Mouse (Mus musculus) hindbrain, embryonic 15.5 days (tissue): Measurements from ENCODE around the gene 4933424G06Rik. TPM values are rescaled to one million over a fixed set of nuclear protein-coding genes. Genes with fewer than 3 reads are reported as not detected.

Experiments
- ATAC-seq: fragments of 200-750 bp; cut with Nextera tagmentation; 2 replicates; pipeline ENCODE4 v1.8.0; 2017; ENCODE audit warnings: low read depth, moderate number of reproducible peaks, moderate TSS enrichment; ENCODE audit not compliant: low FRiP score
- H3K27ac ChIP-seq: fragments of 300-500 bp; sonication (generic); replicated peaks from 2 replicates; pipeline ENCODE4 v1.5.1; 2015; ENCODE audit warnings: mild to moderate bottlenecking, inconsistent platforms
- H3K27me3 ChIP-seq: fragments of 300-500 bp; sonication (generic); 2 replicates; pipeline ENCODE4 v1.6.1; 2015; ENCODE audit warnings: control low read depth, inconsistent platforms
- H3K36me3 ChIP-seq: fragments of 300-500 bp; sonication (generic); 2 replicates; pipeline ENCODE4 v1.6.1; 2015; ENCODE audit warnings: control low read depth, inconsistent platforms
- H3K4me1 ChIP-seq: fragments of 300-500 bp; sonication (generic); replicated peaks from 2 replicates; pipeline ENCODE4 v1.6.1; 2015; ENCODE audit warnings: control low read depth, inconsistent platforms
- H3K4me2 ChIP-seq: fragments of 300-500 bp; sonication (generic); 2 replicates; pipeline ENCODE4 v1.6.1; 2015; ENCODE audit warnings: moderate library complexity, mild to moderate bottlenecking, inconsistent platforms
- H3K4me3 ChIP-seq: fragments of 300-500 bp; sonication (generic); 2 replicates; pipeline ENCODE4 v1.5.1; 2015; ENCODE audit warnings: mild to moderate bottlenecking, inconsistent platforms
- H3K9ac ChIP-seq: fragments of 300-500 bp; sonication (generic); 2 replicates; pipeline ENCODE4 v1.6.1; 2015; ENCODE audit warnings: inconsistent platforms
- H3K9me3 ChIP-seq: fragments of 300-500 bp; sonication (generic); 2 replicates; pipeline ENCODE4 v1.6.1; 2016; ENCODE audit warnings: control low read depth, inconsistent platforms
- WGBS: fragments of 180-500 bp; shearing (Covaris S2); methylation state at CpG from one replicate; pipeline ENCODE4 v1.1.7; 2015; 5-methylcytosine and 5-hydroxymethylcytosine counted together
- polyA plus RNA-seq: library from polyadenylated mRNA; unstranded; fragments of >200 nt; fragmentation: Nextera tagmentation; extraction: Ambion mirVana; gene quantifications from 2 replicates; pipeline ENCODE4 v1.2.1, GENCODE M21; 2015

The 4933424G06Rik gene
- polyA plus RNA-seq, 1 experiment from 2014 or later = 0.64 TPM

- no peak overlapping the region for H3K4me3 ChIP-seq
- no peak overlapping the region for H3K4me2 ChIP-seq
- WGBS = 86% methylated on average over 18 of the region's 18 CpGs
- ATAC-seq = no peak
- no peak overlapping the region for H3K27ac ChIP-seq
- H3K36me3 ChIP-seq = no peaks in the 10 kb centered on the region
- no peaks in the 10 kb centered on the region for H3K27me3 ChIP-seq
- no peak overlapping the region for H3K9ac ChIP-seq
- H3K9me3 ChIP-seq = no peaks in the 10 kb centered on the region
- H3K4me1 ChIP-seq = no peaks in the 10 kb centered on the region
Observed at GRCm38 (mm10) chr1:36759076-36759475, 49.1 kb downstream of the 4933424G06Rik start.

- Histone ChIP-seq H3K27me3 (no peaks in the 10 kb centered on the region), H3K4me3 (no peak overlapping the region), H3K4me2 (no peak overlapping the region), H3K9me3 (no peaks in the 10 kb centered on the region), H3K27ac (no peak overlapping the region), H3K36me3 (no peaks in the 10 kb centered on the region), H3K9ac (no peak overlapping the region), H3K4me1 (no peaks in the 10 kb centered on the region)
- no peak for ATAC-seq
- 87% methylated on average over 9 of the region's 9 CpGs for WGBS
Observed at GRCm38 (mm10) chr1:36760401-36760800, 50.5 kb downstream of the 4933424G06Rik start.

GRCm38 (mm10) chr1:36761061-36761460 is 51.1 kb downstream of the 4933424G06Rik start:
- Histone ChIP-seq H3K27me3 (no peaks in the 10 kb centered on the region), H3K9ac (no peak overlapping the region), H3K4me3 (no peak overlapping the region), H3K36me3 (no peaks in the 10 kb centered on the region), H3K9me3 (no peaks in the 10 kb centered on the region), H3K4me2 (no peak overlapping the region), H3K27ac (no peak overlapping the region), H3K4me1 (no peaks in the 10 kb centered on the region)
- no peak for ATAC-seq
- 90% methylated on average over 8 of the region's 8 CpGs for WGBS

- Histone ChIP-seq H3K4me2 (no peak within 1 kb of the TSS), H3K9me3 (no peaks in the 10 kb centered on the region), H3K9ac (no peak within 1 kb of the TSS), H3K36me3 (no peaks in the 10 kb centered on the region), H3K4me1 (no peaks in the 10 kb centered on the region), H3K27ac (no peak within 1 kb of the TSS), H3K27me3 (no peaks in the 10 kb centered on the region), H3K4me3 (no peak within 1 kb of the TSS)
- no peak for ATAC-seq
- WGBS = 80% methylated on average over 11 of the region's 11 CpGs
Observed at GRCm38 (mm10) chr1:36761568-36761967, 51.6 kb downstream of the 4933424G06Rik start, which contains the start of gene Zap70. Gene Zap70 (plus strand): TSS chr1:36761798.

- Histone ChIP-seq H3K27ac (no peak overlapping the region), H3K36me3 (no peaks in the 10 kb centered on the region), H3K4me3 (no peak overlapping the region), H3K27me3 (peaks cover 8% of the 10 kb centered on the region), H3K9me3 (no peaks in the 10 kb centered on the region), H3K4me1 (0 out of 2 replicates have a peak, but pooled peaks cover 4% of the 10 kb centered on the region), H3K9ac (no peak overlapping the region), H3K4me2 (no peak overlapping the region)
- WGBS = 79% methylated on average over 4 of the region's 4 CpGs
- ATAC-seq = no peak
Observed at GRCm38 (mm10) chr1:36766431-36767205, 56.7 kb downstream of the 4933424G06Rik start.

GRCm38 (mm10) chr1:36767321-36767720 is 57.4 kb downstream of the 4933424G06Rik start:
- H3K9ac ChIP-seq = no peak overlapping the region
- no peak for ATAC-seq
- H3K27me3 ChIP-seq = peaks cover 8% of the 10 kb centered on the region
- no peak overlapping the region for H3K4me2 ChIP-seq
- 52% methylated on average over 10 of the region's 10 CpGs for WGBS
- no peaks in the 10 kb centered on the region for H3K36me3 ChIP-seq
- H3K27ac ChIP-seq = no peak overlapping the region
- H3K4me1 ChIP-seq = 0 out of 2 replicates have a peak, but pooled peaks cover 4% of the 10 kb centered on the region
- H3K4me3 ChIP-seq = no peak overlapping the region
- no peaks in the 10 kb centered on the region for H3K9me3 ChIP-seq

GRCm38 (mm10) chr1:36768786-36769185 is 58.8 kb downstream of the 4933424G06Rik start:
- ATAC-seq = no peak
- no peaks in the 10 kb centered on the region for H3K9me3 ChIP-seq
- H3K9ac ChIP-seq = no peak overlapping the region
- H3K27me3 ChIP-seq = peaks cover 8% of the 10 kb centered on the region
- 0 out of 2 replicates have a peak, but pooled peaks cover 4% of the 10 kb centered on the region for H3K4me1 ChIP-seq
- no peak overlapping the region for H3K4me3 ChIP-seq
- H3K36me3 ChIP-seq = no peaks in the 10 kb centered on the region
- 76% methylated on average over 5 of the region's 5 CpGs for WGBS
- H3K4me2 ChIP-seq = no peak overlapping the region
- H3K27ac ChIP-seq = no peak overlapping the region

GRCm38 (mm10) chr1:36769951-36770350 is 60.0 kb downstream of the 4933424G06Rik start:
- WGBS = 86% methylated on average over 1 of the region's 1 CpGs
- no peaks in the 10 kb centered on the region for H3K36me3 ChIP-seq
- no peaks in the 10 kb centered on the region for H3K9me3 ChIP-seq
- H3K4me3 ChIP-seq = no peak overlapping the region
- H3K4me2 ChIP-seq = no peak overlapping the region
- no peak overlapping the region for H3K27ac ChIP-seq
- no peak overlapping the region for H3K9ac ChIP-seq
- no peak for ATAC-seq
- 0 out of 2 replicates have a peak, but pooled peaks cover 4% of the 10 kb centered on the region for H3K4me1 ChIP-seq
- H3K27me3 ChIP-seq = peaks cover 8% of the 10 kb centered on the region

GRCm38 (mm10) chr1:36770998-36771397 is 61.0 kb downstream of the 4933424G06Rik start:
- H3K27me3 ChIP-seq = peaks cover 8% of the 10 kb centered on the region
- H3K9me3 ChIP-seq = no peaks in the 10 kb centered on the region
- H3K27ac ChIP-seq = no peak overlapping the region
- 20% methylated on average over 27 of the region's 27 CpGs for WGBS
- peak overlapping the region; percentile 44 for H3K4me2 ChIP-seq
- ATAC-seq = peak; percentile 54; the same call in 1 of the 2 replicates
- no peaks in the 10 kb centered on the region for H3K36me3 ChIP-seq
- no peak overlapping the region for H3K9ac ChIP-seq
- peak overlapping the region; percentile 4 for H3K4me3 ChIP-seq
- H3K4me1 ChIP-seq = 0 out of 2 replicates have a peak, but pooled peaks cover 4% of the 10 kb centered on the region

- H3K27me3 ChIP-seq = peaks cover 8% of the 10 kb centered on the region
- 0 out of 2 replicates have a peak, but pooled peaks cover 4% of the 10 kb centered on the region for H3K4me1 ChIP-seq
- no peak overlapping the region for H3K4me2 ChIP-seq
- ATAC-seq = no peak
- no peak overlapping the region for H3K4me3 ChIP-seq
- H3K27ac ChIP-seq = no peak overlapping the region
- H3K9ac ChIP-seq = no peak overlapping the region
- WGBS = 92% methylated on average over 9 of the region's 9 CpGs
- H3K36me3 ChIP-seq = no peaks in the 10 kb centered on the region
- no peaks in the 10 kb centered on the region for H3K9me3 ChIP-seq
Observed at GRCm38 (mm10) chr1:36772198-36772934, 62.4 kb downstream of the 4933424G06Rik start.

- Histone ChIP-seq H3K36me3 (no peaks in the 10 kb centered on the region), H3K4me3 (no peak overlapping the region), H3K27ac (no peak overlapping the region), H3K27me3 (no peaks in the 10 kb centered on the region), H3K4me1 (peaks cover 11% of the 10 kb centered on the region; the same call in 1 of the 2 replicates), H3K9me3 (no peaks in the 10 kb centered on the region), H3K9ac (no peak overlapping the region), H3K4me2 (no peak overlapping the region)
- ATAC-seq = no peak
- 90% methylated on average over 13 of the region's 13 CpGs for WGBS
Observed at GRCm38 (mm10) chr1:36780793-36781192, 70.8 kb downstream of the 4933424G06Rik start.

GRCm38 (mm10) chr1:36782476-36782875 is 72.5 kb downstream of the 4933424G06Rik start:
- H3K4me2 ChIP-seq = no peak overlapping the region
- WGBS = 81% methylated on average over 11 of the region's 11 CpGs
- no peak overlapping the region for H3K4me3 ChIP-seq
- no peaks in the 10 kb centered on the region for H3K9me3 ChIP-seq
- peaks cover 13% of the 10 kb centered on the region; the same call in 1 of the 2 replicates for H3K4me1 ChIP-seq
- H3K27me3 ChIP-seq = no peaks in the 10 kb centered on the region
- H3K27ac ChIP-seq = no peak overlapping the region
- ATAC-seq = no peak
- H3K9ac ChIP-seq = no peak overlapping the region
- no peaks in the 10 kb centered on the region for H3K36me3 ChIP-seq
